Mouse (Mus musculus): ENCODE results near the gene Hist2h2ac. TPM values are rescaled to one million over a fixed set of nuclear protein-coding genes. Genes with fewer than 3 reads are reported as not detected.
A peak's percentile ranks its signal among the peaks of the same experiment; 100 is the strongest.
"Not testable (repeated sequence)": the region's sequence is repeated elsewhere in the genome, so short reads cannot be mapped to it uniquely, and the experiment has no call there.

Hist2h2ac gene
- total RNA-seq, 2 experiments from 2014 or later, result 18.3 to 1,495 TPM

DNA sequence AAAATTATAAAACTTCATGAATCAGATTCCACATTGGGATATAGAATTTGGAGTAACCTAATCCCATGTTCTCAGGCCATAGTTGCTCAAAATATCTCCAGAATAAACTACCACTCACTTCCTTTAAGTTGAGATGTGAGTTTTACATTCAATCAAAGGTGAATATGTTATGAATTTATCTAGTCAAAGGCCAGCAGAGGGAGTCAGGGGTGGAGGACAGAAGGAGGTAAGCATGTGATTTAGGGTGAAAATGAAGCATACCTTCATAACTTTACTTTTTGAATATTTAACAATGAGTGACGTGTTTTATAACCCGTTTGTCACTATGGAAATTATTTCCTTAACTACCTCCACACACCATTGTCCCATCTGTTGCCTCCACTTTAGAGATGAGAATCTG lies 14.2 kb upstream of the Hist2h2ac start:
- ATAC-seq (replicated peaks; ENCODE audit: low FRiP score, poor library complexity, severe bottlenecking), result no peak

DNA sequence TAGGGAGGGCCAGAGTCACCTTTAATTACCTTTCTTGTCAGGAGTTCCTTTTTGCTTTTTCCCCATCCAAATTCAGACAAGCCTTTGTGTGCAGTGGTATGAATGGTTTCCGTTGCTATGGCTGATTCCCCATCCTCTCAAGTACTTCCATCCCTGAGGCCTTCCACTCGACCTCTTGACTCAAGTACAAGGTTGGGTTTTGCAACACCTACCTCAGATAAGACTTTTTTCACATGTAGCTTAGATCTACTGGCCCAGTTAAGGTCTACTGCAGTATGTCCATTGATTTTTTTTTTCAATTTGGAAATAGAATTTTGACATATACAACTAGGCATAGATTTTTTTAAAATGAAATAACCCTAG lies 11.1 kb upstream of the Hist2h2ac start:
- no peak for ATAC-seq (replicated peaks; ENCODE audit: low FRiP score, poor library complexity, severe bottlenecking)

DNA sequence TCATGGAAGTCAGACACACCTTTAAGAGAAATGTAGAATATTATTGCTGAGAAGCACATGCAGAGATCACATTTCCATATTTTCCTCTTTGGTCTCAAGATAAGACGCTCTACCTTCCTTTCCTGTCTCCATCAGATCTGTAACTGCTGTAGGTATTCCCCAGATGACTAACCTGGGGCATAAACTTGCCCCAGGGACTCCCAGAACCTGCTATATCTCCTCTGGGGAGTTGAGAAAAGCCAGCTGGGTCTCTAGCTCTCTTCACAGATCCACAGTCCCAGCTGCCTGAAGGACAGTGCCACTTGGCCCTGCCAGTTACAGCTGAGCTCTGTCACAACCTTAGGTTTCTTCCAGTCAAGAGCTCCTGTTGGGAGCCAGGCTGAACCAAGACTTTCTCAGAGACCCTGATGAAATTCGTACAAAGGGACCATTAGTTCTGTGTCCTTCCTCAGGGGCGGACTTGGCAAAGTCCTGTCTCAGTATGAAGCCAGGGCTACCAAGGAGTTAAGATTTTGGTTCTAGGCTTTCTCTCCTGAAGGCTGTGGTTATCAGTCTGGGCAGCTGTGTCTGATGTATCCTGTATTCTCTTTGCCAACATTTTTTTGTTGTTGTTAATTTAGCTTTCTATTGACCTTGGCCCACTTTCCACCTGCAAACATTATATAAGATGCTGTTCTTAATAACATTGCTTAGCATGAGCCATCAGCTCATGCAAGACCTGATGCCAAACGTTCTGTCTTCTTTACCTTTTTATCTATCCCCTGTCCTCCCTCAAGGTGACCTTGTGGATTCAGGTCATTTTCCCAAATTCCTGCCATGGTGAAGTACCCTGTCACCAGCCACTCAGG lies 10.5 kb upstream of the Hist2h2ac start:
- ATAC-seq (replicated peaks; ENCODE audit: low FRiP score, poor library complexity, severe bottlenecking), result no peak

DNA sequence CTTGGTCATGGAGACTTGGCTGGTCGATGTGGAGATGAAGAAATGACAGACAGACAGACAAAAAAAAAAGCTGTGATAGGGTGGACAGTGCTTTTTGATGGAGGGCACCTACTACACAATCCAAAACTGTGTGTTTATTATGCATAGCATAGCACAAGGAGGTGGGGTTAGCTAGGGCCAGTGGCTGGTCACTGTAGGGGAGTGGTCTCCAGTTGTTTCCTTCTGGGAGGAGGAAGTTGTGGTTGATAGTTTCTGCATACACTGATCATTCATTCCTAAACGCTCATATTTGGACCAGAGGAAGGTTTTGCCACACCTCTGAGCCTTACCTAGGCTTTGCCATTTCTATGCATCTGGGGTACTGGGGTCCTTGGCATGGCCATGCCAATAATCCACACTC lies 9.7 kb upstream of the Hist2h2ac start:
- no peak for ATAC-seq (replicated peaks; ENCODE audit: low FRiP score, poor library complexity, severe bottlenecking)

DNA sequence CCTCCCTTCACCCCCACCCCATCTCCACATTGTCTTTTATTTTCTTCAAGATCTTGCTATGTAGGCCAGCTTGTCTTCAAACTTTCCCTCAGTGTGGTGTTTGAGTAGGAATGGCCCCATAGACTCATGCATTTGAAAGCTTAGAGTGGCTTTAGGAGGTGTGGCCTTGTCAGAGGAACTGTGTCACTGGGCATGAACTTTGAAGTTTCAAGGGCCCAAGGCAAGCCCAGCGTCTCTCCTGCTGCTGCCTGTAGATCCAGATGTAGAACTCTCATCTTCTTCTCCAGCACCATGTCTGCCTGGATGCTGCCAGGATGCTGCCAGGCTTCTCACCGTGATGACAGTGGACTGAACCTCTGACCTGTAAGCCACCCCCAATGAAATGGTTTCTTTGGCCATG lies 8.1 kb upstream of the Hist2h2ac start:
- no peak for ATAC-seq (replicated peaks; ENCODE audit: low FRiP score, poor library complexity, severe bottlenecking)

DNA sequence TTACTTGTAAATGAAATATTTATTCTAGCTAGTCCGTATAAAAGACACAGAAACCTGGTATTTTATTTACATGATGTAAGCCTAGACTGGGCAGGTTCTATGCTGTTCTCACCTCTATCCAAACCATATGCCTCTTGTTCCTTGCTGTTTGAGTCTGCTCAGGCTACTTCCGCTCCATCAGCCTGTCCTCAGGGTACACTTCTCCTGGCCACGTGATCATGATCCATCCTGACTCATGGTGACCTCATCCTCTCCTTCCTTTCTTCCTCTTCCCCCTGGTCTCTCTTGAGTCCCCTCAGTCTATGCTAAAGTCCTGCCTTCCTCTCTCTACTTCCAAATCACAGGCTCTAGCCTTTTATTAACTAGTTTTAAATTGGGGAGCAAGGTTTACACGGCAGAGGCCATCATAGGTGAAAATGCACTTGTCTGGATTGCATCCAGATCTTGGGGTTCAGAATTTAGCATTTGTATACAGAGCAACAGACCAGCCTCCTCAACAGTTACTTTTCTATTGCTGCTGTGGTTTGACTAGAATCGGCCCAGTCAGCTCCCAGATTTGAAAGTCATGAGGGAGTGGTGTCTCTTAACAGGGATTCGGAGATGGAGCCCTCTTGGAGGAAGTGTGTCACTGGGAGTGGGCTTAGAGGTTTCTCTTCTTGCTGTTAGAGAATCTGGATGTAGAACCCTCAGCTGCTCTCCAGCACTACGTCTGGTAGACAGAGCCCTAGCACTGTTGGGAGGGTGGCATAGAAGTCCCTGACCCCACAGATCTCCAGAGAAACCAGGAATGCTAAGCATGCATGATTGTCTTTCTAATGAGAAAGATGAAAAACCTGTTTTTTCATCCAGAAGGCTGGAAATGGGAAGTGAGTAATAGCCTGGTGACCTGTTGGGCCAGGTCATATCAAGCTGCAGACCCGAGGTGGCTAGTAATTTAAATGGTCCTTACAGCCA lies 6.3 kb upstream of the Hist2h2ac start:
- no peak for ATAC-seq (replicated peaks; ENCODE audit: low FRiP score, poor library complexity, severe bottlenecking)

DNA sequence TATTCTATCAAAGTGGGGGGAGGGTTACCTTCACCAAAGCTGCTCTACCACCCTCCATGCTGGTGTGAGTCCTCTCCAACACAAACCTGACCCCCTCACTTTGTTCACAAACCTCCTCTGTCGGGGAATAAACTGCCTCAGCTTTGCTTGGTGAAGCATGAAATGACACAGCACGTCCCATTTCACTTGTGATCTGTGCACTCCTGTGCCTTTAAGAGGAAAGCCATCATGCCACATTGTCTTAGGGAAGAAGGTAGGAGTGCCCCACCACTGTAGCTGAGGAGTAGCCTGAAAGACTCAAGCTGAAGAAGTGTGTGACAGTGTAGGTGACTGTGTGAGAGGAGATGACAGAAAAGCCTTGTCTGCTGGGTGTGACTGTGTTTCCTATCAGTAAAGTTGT lies 4.7 kb upstream of the Hist2h2ac start:
- ATAC-seq (replicated peaks; ENCODE audit: low FRiP score, poor library complexity, severe bottlenecking), result no peak

DNA sequence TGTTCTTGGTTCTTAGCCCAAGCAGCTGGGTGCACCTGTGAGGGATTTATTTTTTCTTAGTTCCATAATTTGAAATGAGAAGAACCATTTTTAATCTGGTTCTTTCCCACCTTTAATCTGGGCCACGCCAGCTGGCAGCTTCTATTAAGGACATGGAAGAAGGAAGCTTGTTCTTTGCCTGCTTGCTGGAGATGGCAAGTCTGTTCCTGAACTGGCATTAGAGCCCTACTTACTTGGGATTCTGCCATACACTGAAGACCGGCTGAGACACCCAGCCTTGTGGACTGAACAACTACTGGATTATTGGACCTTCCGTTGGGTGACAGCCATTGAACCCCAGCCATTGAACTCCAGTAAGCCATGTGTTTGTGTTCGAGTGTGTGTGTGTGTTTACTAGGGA lies 2.1 kb upstream of the Hist2h2ac start:
- no peak for ATAC-seq (replicated peaks; ENCODE audit: low FRiP score, poor library complexity, severe bottlenecking)

DNA sequence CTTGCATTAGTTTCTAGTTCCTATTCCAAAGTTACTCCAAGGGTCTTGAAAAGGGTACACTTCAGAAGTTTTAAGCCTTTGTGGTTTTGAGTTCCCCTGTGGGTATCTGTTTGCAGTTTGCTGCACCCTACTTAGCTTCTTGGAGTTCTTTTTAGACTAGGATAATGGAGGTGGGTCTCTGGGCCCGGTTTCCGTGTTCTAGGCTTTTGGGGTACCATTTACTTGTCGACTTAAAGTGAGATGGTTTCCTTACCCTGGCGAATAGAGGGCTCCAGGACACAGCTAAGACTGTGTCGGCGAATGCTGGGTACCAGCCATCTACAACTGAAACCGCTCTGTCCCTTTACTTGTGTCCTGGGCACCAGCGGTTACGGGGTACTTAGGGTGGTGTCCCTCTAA lies 959 bp upstream of the Hist2h2ac start:
- no peak for ATAC-seq (replicated peaks; ENCODE audit: low FRiP score, poor library complexity, severe bottlenecking)

DNA sequence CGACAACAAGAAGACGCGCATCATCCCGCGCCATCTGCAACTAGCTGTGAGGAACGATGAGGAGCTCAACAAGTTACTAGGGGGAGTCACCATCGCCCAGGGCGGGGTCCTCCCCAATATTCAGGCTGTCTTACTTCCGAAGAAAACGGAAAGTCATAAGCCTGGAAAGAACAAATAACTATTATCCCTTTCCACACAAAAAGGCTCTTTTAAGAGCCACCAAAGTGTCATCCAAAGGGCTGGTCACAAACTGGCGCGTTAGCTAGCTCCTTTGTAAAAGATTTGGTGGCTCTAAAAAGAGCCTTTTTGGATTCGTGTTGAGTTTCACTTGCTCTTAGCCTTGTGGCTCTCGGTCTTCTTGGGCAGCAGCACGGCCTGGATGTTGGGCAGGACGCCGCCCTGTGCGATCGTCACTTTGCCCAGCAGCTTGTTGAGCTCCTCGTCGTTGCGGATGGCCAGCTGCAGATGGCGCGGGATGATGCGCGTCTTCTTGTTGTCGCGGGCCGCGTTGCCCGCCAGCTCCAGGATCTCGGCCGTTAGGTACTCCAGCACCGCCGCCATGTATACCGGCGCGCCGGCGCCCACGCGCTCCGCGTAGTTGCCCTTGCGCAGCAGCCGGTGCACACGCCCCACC lies 432 bp downstream of the Hist2h2ac start:
- not testable (repeated sequence) for ATAC-seq (replicated peaks; ENCODE audit: low FRiP score, poor library complexity, severe bottlenecking)

DNA sequence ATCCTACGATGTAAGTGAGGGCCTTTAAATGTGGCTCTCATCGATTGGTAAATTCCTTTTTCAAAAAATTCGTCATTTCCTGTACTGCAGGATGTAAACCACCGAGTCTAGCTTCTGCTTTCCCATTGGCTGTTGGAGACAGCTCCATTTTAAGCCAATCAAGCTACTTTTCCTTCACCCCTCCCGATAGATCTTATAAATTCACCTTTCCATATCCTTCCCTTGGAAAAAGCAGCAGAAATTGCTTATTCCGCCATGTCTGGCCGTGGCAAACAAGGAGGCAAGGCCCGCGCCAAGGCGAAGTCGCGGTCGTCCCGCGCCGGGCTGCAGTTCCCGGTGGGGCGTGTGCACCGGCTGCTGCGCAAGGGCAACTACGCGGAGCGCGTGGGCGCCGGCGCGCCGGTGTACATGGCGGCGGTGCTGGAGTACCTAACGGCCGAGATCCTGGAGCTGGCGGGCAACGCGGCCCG lies 984 bp downstream of the Hist2h2ac start, which contains the start of the genes Bola1 and Hist2h2ab:
Bola1 (minus strand) TSS at position 49 of the 470 bp plus-strand sequence.
Hist2h2ab (plus strand) TSS at position 205 of the 470 bp plus-strand sequence.
- peak; percentile 66 for ATAC-seq (replicated peaks; ENCODE audit: low FRiP score, poor library complexity, severe bottlenecking)

DNA sequence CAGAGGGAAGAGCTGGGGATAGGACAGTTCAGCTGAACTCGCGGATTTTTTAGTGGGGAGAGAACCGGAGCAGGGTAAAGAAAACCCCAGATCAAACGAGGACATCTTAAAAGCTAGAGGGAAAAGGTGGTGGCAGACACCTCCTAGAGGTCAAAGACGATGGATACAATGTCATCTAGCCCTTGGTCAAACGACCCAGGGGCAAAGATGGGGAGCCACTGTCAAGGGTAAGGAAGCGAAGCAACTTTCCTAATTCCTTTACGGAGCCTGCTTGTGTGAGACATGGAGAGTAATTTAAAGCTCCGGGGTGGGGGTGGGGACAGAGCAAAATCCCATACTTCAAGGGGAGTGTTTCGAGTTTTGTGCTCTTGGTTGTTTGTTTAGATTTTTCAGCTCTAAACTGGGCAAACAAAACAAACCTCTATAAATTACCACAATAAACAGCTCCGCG lies 1.5 kb downstream of the Hist2h2ac start:
- ATAC-seq (replicated peaks; ENCODE audit: low FRiP score, poor library complexity, severe bottlenecking), result peak; percentile 40

DNA sequence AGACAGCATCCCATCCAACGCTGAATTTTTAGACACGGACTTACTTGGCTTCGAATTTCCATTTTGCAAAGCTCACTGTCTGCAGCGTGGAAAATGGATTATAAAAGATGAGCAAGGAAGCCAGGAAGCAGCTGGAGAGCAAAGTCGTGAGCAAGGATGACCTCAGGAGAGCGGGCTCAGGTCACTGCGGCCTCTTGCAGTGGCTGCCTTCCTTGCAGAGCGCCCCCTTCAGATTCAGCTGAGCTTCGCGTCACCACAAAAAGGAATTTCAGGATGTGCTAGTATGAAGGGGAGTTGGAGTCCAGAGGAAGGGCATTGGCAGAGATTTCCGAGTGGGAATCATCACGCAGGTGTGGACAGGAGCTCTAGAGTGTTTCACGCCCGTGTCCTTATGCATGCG lies 11.4 kb downstream of the Hist2h2ac start:
- no peak for ATAC-seq (replicated peaks; ENCODE audit: low FRiP score, poor library complexity, severe bottlenecking)

DNA sequence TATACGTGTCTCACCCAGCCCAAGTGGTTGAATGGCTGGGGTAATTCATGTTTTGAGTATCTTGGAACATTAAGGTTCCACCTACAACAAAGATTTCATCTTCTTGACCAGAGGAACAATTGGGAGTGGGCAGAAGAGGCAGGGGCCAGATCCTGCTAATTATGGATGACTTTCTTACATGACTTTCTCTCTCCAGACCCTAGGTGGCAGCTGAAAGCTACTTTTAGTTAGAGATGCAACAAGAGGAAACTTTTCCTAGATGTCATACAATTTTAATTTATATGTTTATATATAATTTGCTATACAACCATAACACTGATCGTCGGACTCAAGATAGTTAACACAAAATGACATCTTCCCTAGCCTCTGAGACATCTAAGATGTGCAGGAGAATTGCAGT lies 12.9 kb downstream of the Hist2h2ac start:
- no peak for ATAC-seq (replicated peaks; ENCODE audit: low FRiP score, poor library complexity, severe bottlenecking)

DNA sequence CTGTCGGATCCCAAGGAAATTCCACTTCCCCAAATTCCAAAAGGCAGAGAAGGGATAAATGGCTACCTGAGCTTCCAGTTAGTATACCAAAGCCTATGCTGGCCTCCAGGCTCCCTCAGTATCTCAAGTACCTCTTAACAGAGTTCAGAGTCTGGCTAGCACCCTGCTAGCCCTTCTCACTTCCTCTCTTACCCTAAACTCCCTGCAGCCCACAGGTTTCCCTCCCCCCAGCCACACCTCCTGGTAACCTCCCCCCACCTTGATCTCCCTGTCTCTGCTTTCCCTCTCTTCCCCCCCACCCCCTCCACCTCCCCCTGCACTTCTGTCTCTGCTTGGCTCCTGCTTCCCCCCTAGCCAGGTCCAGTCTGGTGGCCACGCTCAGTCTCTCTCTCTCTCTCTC lies 20.9 kb downstream of the Hist2h2ac start:
- no peak for ATAC-seq (replicated peaks; ENCODE audit: low FRiP score, poor library complexity, severe bottlenecking)

DNA sequence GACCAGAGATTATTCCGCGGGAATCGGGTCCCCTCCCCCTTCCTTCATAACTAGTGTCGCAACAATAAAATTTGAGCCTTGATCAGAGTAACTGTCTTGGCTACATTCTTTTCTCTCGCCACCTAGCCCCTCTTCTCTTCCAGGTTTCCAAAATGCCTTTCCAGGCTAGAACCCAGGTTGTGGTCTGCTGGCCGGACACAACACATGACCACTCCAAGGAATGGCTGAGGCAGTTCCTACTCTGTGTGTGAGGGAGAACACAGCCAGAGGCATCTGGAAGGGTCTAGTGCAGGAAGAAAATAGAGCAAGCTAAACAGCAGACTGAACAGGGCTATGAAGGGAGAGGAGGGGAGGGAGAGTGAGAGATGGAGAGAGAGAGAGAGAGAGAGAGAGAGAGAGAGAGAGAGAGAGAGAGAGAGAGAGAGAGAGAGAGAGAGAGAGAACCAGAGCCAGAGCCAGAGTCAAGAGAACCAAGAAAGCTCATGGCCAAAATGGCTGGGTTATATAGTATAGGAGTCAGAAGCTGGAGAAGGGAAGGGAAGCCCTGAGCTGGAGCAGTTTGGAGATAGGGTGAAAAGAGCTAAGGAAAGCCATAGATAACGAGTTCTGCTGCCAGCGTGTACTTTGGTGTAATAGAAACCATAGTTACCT lies 22.0 kb downstream of the Hist2h2ac start:
- not testable (repeated sequence) for ATAC-seq (replicated peaks; ENCODE audit: low FRiP score, poor library complexity, severe bottlenecking)

DNA sequence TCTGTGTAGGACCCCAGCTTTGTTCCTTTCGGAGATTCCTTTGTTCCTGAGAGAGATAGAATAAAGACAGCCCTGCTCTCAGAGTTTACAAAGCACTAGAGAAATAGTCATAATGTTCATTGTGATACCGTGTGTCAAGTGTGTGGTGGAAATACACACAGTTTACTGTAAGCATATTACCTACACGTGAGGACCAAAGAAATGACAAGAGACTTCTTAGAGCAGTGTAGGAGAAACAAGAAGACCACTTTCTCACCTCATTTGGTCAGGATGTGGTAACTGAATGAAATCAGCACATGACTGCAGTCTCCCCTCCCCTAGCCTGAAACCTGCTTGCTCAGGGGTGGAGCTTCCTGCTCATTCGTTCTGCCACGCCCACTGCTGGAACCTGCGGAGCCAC lies 22.5 kb downstream of the Hist2h2ac start:
- 0 out of 2 replicates have a peak, but pooled peaks have one; percentile 10 for ATAC-seq (replicated peaks; ENCODE audit: low FRiP score, poor library complexity, severe bottlenecking)

DNA sequence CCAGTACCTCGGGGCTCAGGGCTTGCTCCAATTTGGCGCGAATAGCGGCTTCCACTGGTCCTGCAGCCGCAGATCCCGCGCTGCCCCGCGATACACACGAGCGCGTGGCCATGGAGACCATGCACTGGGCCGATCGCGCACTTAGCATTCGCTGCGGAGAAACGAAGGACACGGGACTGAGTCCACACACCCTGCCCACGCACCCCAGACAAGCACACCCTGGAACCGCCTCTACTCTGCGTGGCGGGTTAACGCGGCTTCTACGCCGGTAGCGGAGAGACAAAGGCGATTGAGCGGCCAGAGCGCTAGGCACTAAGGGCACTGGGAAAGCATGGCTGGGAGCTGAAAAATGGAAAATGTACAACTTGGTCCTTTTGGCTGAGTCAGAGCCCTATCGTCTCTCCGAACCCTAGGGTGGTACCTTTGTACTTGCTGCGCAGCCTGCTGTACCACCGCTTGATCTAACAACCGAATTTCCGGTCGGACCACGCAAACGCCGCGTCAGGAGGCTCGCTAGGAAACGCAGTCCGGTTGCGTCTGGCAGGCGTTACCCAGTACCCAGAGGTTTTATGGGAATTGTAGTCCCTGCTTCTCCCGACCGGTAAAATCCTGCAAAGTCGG lies 23.4 kb downstream of the Hist2h2ac start:
- ATAC-seq (replicated peaks; ENCODE audit: low FRiP score, poor library complexity, severe bottlenecking), result peak; percentile 88
